Mouse (Mus musculus) midbrain, embryonic 13.5 days (tissue): ENCODE measurements at regions not wholly inside any gene's neighbourhood (a gene's known extent, or its start where the extent isn't known, plus 50 kb on each side); places are given as distances from the start of the nearest gene placed in this dataset.

Source experiments
- ATAC-seq: fragments of 200-750 bp; cut with Nextera tagmentation; 2 replicates; pipeline ENCODE4 v1.8.0; 2017; ENCODE audit warnings: mild to moderate bottlenecking, moderate TSS enrichment, moderate library complexity
- H3K27ac ChIP-seq: fragments of 300-500 bp; sonication (generic); 2 replicates; pipeline ENCODE4 v1.5.1; 2015; ENCODE audit warnings: inconsistent platforms, mild to moderate bottlenecking, moderate library complexity
- H3K27me3 ChIP-seq: fragments of 300-500 bp; sonication (generic); 2 replicates; pipeline ENCODE4 v1.6.1; 2015; ENCODE audit warnings: mild to moderate bottlenecking, inconsistent platforms
- H3K36me3 ChIP-seq: fragments of 300-500 bp; sonication (generic); 2 replicates; pipeline ENCODE4 v1.6.1; 2015; ENCODE audit warnings: mild to moderate bottlenecking, inconsistent platforms
- H3K4me1 ChIP-seq: fragments of 300-500 bp; sonication (generic); replicated peaks from 2 replicates; pipeline ENCODE4 v1.6.1; 2015; ENCODE audit warnings: inconsistent platforms
- H3K4me2 ChIP-seq: fragments of 300-500 bp; sonication (generic); replicated peaks from 2 replicates; pipeline ENCODE4 v1.6.1; 2015; ENCODE audit warnings: moderate library complexity, mild to moderate bottlenecking, inconsistent platforms
- H3K4me3 ChIP-seq: fragments of 300-500 bp; sonication (generic); replicated peaks from 2 replicates; pipeline ENCODE4 v1.5.1; 2015; ENCODE audit warnings: mild to moderate bottlenecking, inconsistent platforms
- H3K9ac ChIP-seq: fragments of 300-500 bp; sonication (generic); replicated peaks from 2 replicates; pipeline ENCODE4 v1.6.1; 2015; ENCODE audit warnings: mild to moderate bottlenecking, inconsistent platforms
- H3K9me3 ChIP-seq: fragments of 300-500 bp; sonication (generic); 2 replicates; pipeline ENCODE4 v1.6.1; 2016; ENCODE audit warnings: mild to moderate bottlenecking, inconsistent platforms
- WGBS: fragments of 180-500 bp; shearing (Covaris S2); methylation state at CpG from one replicate; pipeline ENCODE4 v1.1.7; 2015; 5-methylcytosine and 5-hydroxymethylcytosine counted together

DNA sequence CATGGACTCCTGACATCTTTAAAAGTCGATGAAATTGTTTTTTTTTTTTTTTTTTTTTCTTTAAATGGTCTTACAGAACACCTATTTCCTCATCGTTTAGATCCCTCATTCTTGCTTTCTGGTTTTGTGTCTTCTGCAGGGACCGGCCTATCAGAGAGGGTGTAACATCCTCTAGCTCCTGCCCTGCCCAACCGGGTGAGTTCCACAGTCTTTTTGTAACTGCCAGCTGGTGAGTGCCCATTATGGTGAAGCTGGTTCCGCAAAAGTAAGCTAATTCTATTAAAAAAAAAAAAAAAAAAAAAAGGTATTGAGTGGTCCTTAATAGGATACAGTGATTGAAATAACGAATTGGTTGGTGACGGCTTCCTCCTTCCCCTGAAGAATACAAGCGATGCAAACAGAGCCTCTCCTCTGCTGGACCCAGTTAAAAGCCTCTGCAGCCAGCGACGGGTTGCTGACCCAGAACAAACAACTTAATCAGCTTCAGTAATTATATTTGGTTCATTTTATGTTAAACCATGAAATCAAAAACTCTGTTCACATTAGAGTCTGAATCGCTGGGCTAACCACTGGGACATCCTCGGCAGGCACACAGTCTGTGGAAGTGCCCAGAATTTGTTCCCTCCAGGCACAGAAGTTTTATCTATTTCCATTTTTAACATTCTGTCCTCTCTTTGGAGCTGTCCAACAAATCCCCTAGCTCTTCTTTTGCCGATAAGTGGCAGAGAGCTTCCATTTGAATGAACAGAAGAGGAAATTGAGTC, 126.9 kb upstream of the Pabpc6 start:
- H3K4me1 ChIP-seq, result peaks cover 8% of the 10 kb centered on the region
- no peak overlapping the region for H3K4me3 ChIP-seq
- 22% methylated on average over 13 of the region's 13 CpGs for WGBS
- no peak overlapping the region for H3K27ac ChIP-seq
- 0 out of 2 replicates have a peak, but pooled peaks have one; percentile 53 for ATAC-seq
- H3K36me3 ChIP-seq, result no peaks in the 10 kb centered on the region
- no peak overlapping the region for H3K9ac ChIP-seq
- no peak overlapping the region for H3K4me2 ChIP-seq
- no peaks in the 10 kb centered on the region for H3K27me3 ChIP-seq
- H3K9me3 ChIP-seq, result no peaks in the 10 kb centered on the region

DNA sequence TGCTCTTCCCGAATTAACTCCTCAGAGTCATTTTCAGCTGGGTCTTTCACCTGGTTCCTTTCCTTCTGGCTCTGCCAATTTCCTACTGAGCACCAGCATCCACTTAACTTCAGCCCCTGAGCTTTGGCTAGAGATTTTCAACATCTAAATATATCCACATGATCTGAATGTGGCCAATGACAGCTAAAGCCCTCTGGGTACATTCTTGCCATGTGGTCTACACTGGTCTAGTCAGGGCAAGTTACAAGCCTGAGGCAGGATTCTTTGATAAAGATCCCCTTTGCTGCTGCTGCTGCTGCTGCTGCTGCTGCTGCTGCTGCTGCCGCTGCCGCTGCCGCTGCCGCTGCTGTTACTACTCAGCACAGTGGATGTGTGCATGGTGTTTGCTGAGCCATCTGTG, 109.3 kb upstream of the Pabpc6 start:
- no peak for ATAC-seq
- Histone ChIP-seq H3K9ac (no peak overlapping the region), H3K4me2 (no peak overlapping the region), H3K9me3 (no peaks in the 10 kb centered on the region), H3K27ac (0 out of 2 replicates have a peak overlapping the region, but pooled peaks have one; percentile 80), H3K4me1 (peaks cover 31% of the 10 kb centered on the region), H3K36me3 (no peaks in the 10 kb centered on the region), H3K4me3 (no peak overlapping the region), H3K27me3 (no peaks in the 10 kb centered on the region)
- 81% methylated on average over 5 of the region's 5 CpGs for WGBS

DNA sequence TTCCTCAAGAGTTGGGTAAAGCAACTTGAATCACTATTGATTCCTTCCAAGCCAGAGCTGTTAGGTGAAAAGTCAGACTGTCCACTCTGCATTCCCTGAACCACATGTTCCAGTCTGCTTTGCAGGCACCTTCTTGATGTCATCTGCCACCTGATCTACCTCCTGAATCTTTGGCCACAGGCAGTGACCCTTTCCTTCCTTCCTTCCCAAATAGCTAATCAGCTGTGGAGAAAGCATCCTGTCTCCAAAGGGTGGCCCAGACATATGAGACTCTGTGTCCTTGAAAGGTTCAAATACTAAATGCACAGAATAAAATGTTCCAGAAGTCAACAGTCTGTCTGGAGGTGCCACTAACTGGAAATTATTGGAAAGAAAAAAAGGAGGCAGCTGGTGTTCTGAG, 107.6 kb upstream of the Pabpc6 start:
- no peaks in the 10 kb centered on the region for H3K9me3 ChIP-seq
- no peak for ATAC-seq
- no peak overlapping the region for H3K4me3 ChIP-seq
- no peak overlapping the region for H3K9ac ChIP-seq
- H3K27me3 ChIP-seq, result no peaks in the 10 kb centered on the region
- H3K4me2 ChIP-seq, result no peak overlapping the region
- H3K27ac ChIP-seq, result peak overlapping the region; percentile 80
- H3K36me3 ChIP-seq, result no peaks in the 10 kb centered on the region
- H3K4me1 ChIP-seq, result peaks cover 31% of the 10 kb centered on the region

DNA sequence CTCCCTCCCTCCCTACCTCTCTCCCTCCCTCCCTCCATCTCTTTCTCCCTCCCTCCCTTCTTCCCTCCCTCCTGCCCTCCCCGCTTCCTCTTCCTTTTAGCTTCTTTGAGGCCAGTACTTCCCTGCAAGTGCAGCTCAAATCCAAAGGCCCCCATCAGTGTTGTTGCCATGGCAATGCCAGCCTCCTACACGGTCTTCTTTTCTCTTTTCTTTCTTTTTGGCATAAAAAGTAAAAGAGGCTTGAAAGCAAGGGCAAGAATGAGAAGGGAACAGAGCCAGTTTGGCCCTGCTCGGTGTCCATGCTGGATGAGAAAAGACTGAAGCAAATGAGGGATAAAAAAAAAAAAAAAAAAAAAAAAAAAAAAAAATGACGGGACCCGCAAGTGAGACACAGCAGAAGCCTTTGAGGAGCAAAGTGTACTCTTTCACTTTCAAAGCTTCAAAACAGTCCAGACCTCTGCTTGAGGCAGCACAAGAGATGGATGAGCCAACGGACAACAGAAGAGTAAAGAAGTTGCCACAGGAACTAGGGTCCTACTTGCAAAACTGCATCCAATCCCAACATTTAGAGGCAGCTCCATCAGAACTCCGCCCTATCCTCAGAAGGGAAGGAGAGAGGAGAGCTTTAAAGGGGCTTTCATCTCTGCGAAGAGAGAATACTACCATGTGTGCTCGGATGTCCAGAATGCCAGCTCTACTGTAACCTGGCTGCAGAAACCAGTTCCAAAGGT, 106.9 kb upstream of the Pabpc6 start:
- Histone ChIP-seq H3K36me3 (no peaks in the 10 kb centered on the region), H3K4me2 (0 out of 2 replicates have a peak overlapping the region, but pooled peaks have one; percentile 11), H3K27ac (peak overlapping the region; percentile 80), H3K9ac (no peak overlapping the region), H3K9me3 (no peaks in the 10 kb centered on the region), H3K27me3 (no peaks in the 10 kb centered on the region), H3K4me1 (peaks cover 31% of the 10 kb centered on the region), H3K4me3 (no peak overlapping the region)
- WGBS, result 19% methylated on average over 8 of the region's 9 CpGs
- ATAC-seq, result peak; percentile 88

DNA sequence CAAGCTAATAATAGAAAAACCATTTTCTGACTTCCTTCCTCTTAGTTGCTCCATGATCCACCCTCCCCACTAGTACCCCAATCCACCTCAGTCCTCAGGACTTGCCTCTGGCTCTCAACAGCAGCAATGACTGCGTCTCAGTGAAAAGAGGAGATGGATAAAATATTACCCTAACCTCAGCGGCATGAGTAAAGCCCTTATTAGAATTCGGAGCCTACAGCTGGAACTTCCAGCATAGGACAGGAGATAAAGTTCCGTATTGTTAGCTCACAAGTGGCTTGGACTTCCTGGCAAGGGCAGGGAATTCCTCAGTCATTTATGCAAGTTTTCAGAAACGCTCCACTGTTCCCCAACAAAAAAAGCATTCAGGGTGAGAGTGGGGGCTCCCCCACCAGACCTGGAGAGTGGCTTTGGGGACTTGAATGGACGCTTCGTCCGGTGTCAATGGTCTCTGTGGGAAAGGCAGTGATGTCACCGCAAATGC, 106.2 kb upstream of the Pabpc6 start:
- peak; percentile 93 for ATAC-seq
- WGBS, result 11% methylated on average over 9 of the region's 9 CpGs
- H3K4me3 ChIP-seq, result no peak overlapping the region
- no peak overlapping the region for H3K9ac ChIP-seq
- no peaks in the 10 kb centered on the region for H3K27me3 ChIP-seq
- H3K4me1 ChIP-seq, result peaks cover 31% of the 10 kb centered on the region
- peak overlapping the region; percentile 81 for H3K27ac ChIP-seq
- no peaks in the 10 kb centered on the region for H3K36me3 ChIP-seq
- H3K9me3 ChIP-seq, result no peaks in the 10 kb centered on the region
- no peak overlapping the region for H3K4me2 ChIP-seq

DNA sequence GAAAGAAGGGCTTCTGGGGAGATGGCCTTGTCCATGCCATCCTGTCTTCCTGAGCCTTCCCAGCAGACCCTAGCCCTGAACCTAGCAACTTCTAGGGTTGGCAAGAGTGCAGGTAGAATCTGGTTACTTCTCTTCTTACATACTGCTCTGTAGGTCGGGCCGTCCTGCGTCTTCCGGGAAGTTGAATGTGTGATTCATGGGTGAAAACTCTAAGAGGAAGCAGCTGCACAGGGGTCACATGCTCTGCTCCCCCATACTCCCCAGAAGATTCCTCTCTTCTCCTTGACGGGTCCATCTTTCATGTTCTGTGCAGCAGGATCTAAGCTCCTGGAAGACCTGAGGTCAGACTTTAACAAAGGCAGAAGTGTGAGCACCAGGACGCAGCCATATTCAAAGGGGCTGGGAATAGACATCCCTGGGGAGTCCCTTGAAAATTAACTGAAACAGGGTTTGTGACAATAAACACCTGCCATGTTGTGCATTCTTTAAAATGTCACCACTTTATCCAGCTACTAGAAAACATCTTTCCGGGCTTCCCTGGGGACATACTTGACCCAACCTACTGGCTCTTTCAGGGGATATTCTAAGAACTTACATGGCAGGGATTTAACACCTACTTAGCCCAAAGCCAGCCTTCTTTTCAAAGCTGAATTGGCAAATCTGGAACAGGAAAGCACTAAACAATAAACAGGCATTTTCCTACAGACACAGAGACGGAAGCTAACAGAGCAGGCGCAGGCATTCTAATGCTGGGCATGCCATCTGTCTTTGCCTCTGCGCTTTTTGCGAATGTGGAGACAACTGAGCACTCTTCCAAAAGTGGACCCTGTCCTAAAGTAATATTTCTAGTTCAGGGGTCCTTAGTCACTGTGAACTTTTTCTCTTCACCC, 105.5 kb upstream of the Pabpc6 start:
- no peaks in the 10 kb centered on the region for H3K9me3 ChIP-seq
- H3K4me2 ChIP-seq, result no peak overlapping the region
- H3K27ac ChIP-seq, result peak overlapping the region; percentile 81
- H3K9ac ChIP-seq, result no peak overlapping the region
- H3K27me3 ChIP-seq, result no peaks in the 10 kb centered on the region
- no peaks in the 10 kb centered on the region for H3K36me3 ChIP-seq
- no peak for ATAC-seq
- no peak overlapping the region for H3K4me3 ChIP-seq
- WGBS, result 47% methylated on average over 11 of the region's 11 CpGs
- H3K4me1 ChIP-seq, result peaks cover 31% of the 10 kb centered on the region

DNA sequence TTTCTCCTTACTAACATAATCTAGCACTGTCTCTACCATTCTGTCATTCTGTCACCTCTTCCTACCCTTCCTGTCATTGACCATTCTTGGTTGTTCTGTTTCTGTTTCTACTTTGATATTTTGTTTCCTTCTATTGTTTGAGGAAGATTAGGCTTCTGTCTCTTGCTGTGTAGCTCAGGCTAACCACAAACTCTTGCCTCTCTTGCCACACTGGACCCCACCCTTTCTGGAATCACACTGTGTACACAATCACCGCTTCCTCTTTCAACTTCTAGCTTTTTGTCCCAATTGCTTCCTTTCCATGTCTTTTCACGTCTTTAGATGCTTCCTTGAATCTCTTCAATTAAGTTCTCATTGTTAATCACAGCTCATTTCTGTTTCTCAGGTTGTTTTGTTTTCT, 104.2 kb upstream of the Pabpc6 start:
- H3K9ac ChIP-seq, result no peak overlapping the region
- H3K9me3 ChIP-seq, result no peaks in the 10 kb centered on the region
- 76% methylated on average over 2 of the region's 2 CpGs for WGBS
- peak overlapping the region; percentile 81; the same call in 1 of the 2 replicates for H3K27ac ChIP-seq
- no peak overlapping the region for H3K4me2 ChIP-seq
- H3K27me3 ChIP-seq, result no peaks in the 10 kb centered on the region
- H3K36me3 ChIP-seq, result no peaks in the 10 kb centered on the region
- no peak for ATAC-seq
- H3K4me1 ChIP-seq, result peaks cover 31% of the 10 kb centered on the region
- H3K4me3 ChIP-seq, result no peak overlapping the region

DNA sequence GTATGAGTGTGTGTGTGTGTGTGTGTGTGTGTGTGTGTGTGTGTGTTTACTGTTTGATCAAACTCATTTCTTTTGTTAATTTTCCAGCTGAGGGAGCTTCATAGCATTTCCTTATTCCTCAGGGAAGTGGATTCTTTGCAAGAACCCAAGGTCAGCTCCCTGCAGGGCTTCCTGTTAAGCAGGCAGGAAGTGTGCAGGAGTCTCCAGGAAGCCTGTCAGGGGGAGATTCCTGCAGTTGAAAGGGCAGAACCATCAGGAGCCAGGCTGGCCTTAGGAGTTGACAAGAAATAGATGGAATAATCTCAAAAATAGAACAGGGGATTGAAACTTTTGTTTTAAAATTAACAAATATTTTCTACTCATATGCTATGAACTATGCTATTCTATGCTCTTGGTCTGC, 98.8 kb upstream of the Pabpc6 start:
- Histone ChIP-seq H3K9me3 (no peaks in the 10 kb centered on the region), H3K27ac (no peak overlapping the region), H3K36me3 (no peaks in the 10 kb centered on the region), H3K27me3 (no peaks in the 10 kb centered on the region), H3K9ac (no peak overlapping the region), H3K4me3 (no peak overlapping the region), H3K4me1 (peaks cover 28% of the 10 kb centered on the region), H3K4me2 (no peak overlapping the region)
- no peak for ATAC-seq

DNA sequence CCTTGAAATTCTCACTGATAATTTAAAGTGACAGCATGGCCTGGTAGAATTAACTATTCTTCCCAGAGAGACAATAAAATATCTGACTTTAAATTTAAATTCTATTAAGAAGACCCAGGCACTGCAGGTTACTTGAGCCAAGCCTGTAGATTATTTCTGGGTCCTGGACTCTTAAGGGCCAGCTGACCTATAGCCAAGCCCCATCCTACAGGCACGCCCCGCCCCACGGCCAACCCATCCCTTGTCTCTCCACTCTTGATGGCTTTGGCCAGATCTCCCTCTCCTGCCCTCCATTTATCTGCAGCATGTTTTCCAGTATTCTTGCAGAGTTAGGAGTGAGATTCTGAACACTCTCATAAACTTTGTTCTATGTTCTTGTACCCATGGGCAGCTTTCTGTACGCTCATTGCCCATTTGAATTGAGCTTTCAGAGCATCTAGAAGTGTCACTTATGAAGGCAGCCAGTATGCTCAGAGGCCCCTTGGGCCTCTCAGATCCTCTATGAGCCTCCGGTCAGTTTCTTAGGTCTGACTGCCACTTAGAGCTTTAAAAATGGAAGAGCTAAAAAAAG, 96.2 kb upstream of the Pabpc6 start:
- 36% methylated on average over 5 of the region's 5 CpGs for WGBS
- H3K27ac ChIP-seq, result peak overlapping the region; percentile 78
- no peaks in the 10 kb centered on the region for H3K9me3 ChIP-seq
- no peaks in the 10 kb centered on the region for H3K36me3 ChIP-seq
- no peaks in the 10 kb centered on the region for H3K27me3 ChIP-seq
- H3K4me2 ChIP-seq, result no peak overlapping the region
- no peak overlapping the region for H3K9ac ChIP-seq
- no peak overlapping the region for H3K4me3 ChIP-seq
- no peak for ATAC-seq
- H3K4me1 ChIP-seq, result peaks cover 45% of the 10 kb centered on the region

DNA sequence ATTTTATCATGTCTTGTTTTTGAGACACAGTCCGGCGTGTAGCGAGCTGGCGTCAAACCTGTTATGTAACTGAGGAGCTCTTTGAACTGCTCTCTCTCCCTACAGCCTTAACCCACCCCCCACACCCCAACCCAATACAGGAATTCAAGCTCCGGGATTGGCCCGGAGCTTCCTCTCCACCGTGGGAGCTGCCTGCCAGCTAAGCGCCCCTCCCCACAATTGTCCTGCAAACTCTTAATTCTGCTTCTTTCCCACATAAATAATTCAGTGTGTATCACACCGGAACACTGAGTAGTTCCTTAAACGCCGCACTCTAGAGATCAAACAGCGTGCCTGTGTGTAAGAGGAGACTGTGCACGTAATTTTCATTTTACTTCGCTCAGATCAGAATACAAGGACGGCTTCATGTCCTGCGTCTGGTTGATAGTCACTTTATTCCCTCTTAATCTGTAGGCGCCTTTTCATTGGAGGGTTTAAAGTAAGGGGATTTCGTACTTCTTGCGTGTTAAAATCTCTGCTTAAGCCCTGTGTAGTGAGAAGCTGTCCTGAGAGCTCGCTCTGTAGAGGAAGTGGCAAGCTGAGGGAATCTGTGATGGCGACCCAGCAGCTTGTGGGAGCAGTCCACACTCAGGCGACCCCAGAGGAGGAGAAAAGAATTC, 95.3 kb upstream of the Pabpc6 start:
- WGBS, result under 1% methylated on average over 22 of the region's 22 CpGs
- peak; percentile 92 for ATAC-seq
- Histone ChIP-seq H3K27me3 (no peaks in the 10 kb centered on the region), H3K4me2 (peak overlapping the region; percentile 65), H3K9me3 (no peaks in the 10 kb centered on the region), H3K36me3 (no peaks in the 10 kb centered on the region), H3K4me1 (peaks cover 53% of the 10 kb centered on the region), H3K4me3 (peak overlapping the region; percentile 40), H3K27ac (peak overlapping the region; percentile 78), H3K9ac (peak overlapping the region; percentile 49; the same call in 1 of the 2 replicates)

DNA sequence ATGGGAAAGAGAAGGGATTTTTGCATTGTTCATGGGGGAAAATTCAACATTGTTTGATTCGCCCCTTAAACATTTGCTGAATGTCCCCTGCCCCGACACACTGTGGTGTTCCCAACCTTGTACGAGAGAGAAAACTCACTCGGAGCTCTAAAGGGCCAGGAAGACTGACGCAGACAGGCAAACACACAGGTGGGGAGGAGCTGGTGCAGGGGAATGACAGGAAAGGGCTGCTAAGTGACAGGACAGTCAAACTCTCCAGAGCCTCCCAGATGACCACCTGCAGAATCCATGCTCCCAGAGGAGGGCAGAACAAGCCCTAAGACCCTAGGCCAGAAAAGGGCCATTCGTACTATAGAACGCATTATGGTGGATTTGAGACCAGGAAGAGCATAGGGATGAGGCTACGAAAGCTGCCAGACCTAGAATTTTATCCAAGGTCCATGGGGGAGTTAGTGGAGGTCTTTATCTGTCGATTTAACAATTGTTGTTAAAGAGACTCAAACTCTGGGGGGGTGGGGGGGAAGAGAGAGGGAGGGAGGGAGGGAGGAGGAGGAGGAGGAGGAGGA, 94.6 kb upstream of the Pabpc6 start:
- H3K9ac ChIP-seq, result peak overlapping the region; percentile 61
- ATAC-seq, result peak; percentile 56; the same call in 1 of the 2 replicates
- H3K27me3 ChIP-seq, result no peaks in the 10 kb centered on the region
- no peaks in the 10 kb centered on the region for H3K36me3 ChIP-seq
- no peaks in the 10 kb centered on the region for H3K9me3 ChIP-seq
- H3K27ac ChIP-seq, result peak overlapping the region; percentile 88
- peaks cover 58% of the 10 kb centered on the region for H3K4me1 ChIP-seq
- H3K4me2 ChIP-seq, result peak overlapping the region; percentile 65
- H3K4me3 ChIP-seq, result peak overlapping the region; percentile 28
- 4% methylated on average over 9 of the region's 9 CpGs for WGBS
